Mouse (Mus musculus): ENCODE measurements around the gene 4930442H23Rik. TPM values are rescaled to one million over a fixed set of nuclear protein-coding genes. Genes with fewer than 3 reads are reported as not detected.
"Not testable (repeated sequence)": the region's sequence is repeated elsewhere in the genome, so short reads cannot be mapped to it uniquely, and the experiment has no call there.

4930442H23Rik gene
- total RNA-seq, 2 experiments from 2014 or later = not detected

GRCm38 (mm10) chr10:81198990-81199389, 15.3 kb upstream of the 4930442H23Rik start:
- intact Hi-C loops (cut with DNase I) = loop anchor here (1.0 to 2.0 kb wide), 2 partner anchors 19 to 42 kb away; no protein-coding TSS in a partner anchor
- peak in 1 of 2 experiments; percentile 18 for DNase-seq

- peak in 1 of 2 experiments; percentile 77 for DNase-seq
These were observed 14.6 kb upstream of the 4930442H23Rik start for GRCm38 (mm10) chr10:81198230-81198629.

GRCm38 (mm10) chr10:81197305-81197704, 13.7 kb upstream of the 4930442H23Rik start:
- intact Hi-C loops (cut with DNase I) = no loop called here
- peak in 1 of 2 experiments; percentile 34 for DNase-seq

More at GRCm38 (mm10) chr10:81198230-81198629, 14.6 kb upstream of the 4930442H23Rik start:
- intact Hi-C loops (cut with DNase I) = loop anchor here (1.0 to 2.0 kb wide), 2 partner anchors 20 to 43 kb away; no protein-coding TSS in a partner anchor

- peak in 1 of 2 experiments; percentile 45 for DNase-seq
- intact Hi-C loops (cut with DNase I) = no loop called here
These were observed 12.9 kb upstream of the 4930442H23Rik start for GRCm38 (mm10) chr10:81196470-81197065.

GRCm38 (mm10) chr10:81195300-81195699, 11.7 kb upstream of the 4930442H23Rik start:
- DNase-seq = peak in 1 of 2 experiments; percentile 42
- intact Hi-C loops (cut with DNase I) = no loop called here

GRCm38 (mm10) chr10:81193991-81194774, 10.5 kb upstream of the 4930442H23Rik start:
- peak; percentile 64 to 77 for DNase-seq
- intact Hi-C loops (cut with DNase I) = no loop called here

- DNase-seq = peak in 1 of 2 experiments; percentile 47
- intact Hi-C loops (cut with DNase I) = no loop called here
These were observed 9.4 kb upstream of the 4930442H23Rik start for GRCm38 (mm10) chr10:81192968-81193501.

GRCm38 (mm10) chr10:81192270-81192967, 8.8 kb upstream of the 4930442H23Rik start:
- intact Hi-C loops (cut with DNase I) = no loop called here
- peak; percentile 89 to 92 for DNase-seq

GRCm38 (mm10) chr10:81191342-81191982, 7.8 kb upstream of the 4930442H23Rik start:
- intact Hi-C loops (cut with DNase I) = no loop called here
- DNase-seq = no peak

- intact Hi-C loops (cut with DNase I) = no loop called here
- no peak for DNase-seq
These were observed 7.3 kb upstream of the 4930442H23Rik start for GRCm38 (mm10) chr10:81190912-81191321.

- DNase-seq = peak in 1 of 2 experiments; percentile 56
- intact Hi-C loops (cut with DNase I) = no loop called here
These were observed 6.7 kb upstream of the 4930442H23Rik start for GRCm38 (mm10) chr10:81190236-81190911.

GRCm38 (mm10) chr10:81189821-81190220, 6.2 kb upstream of the 4930442H23Rik start:
- intact Hi-C loops (cut with DNase I) = no loop called here
- no peak for DNase-seq

GRCm38 (mm10) chr10:81187161-81187560, 3.5 kb upstream of the 4930442H23Rik start:
- intact Hi-C loops (cut with DNase I) = no loop called here

GRCm38 (mm10) chr10:81184765-81185164, 1.1 kb upstream of the 4930442H23Rik start:
- intact Hi-C loops (cut with DNase I) = no loop called here

More at GRCm38 (mm10) chr10:81187161-81187560, 3.5 kb upstream of the 4930442H23Rik start:
- DNase-seq = no peak

GRCm38 (mm10) chr10:81182336-81183333, 1.0 kb downstream of the 4930442H23Rik start, which contains the start of gene Dapk3:
Gene Dapk3 (plus strand): TSS chr10:81183005.
- intact Hi-C loops (cut with DNase I) = no loop called here

More at GRCm38 (mm10) chr10:81184765-81185164, 1.1 kb upstream of the 4930442H23Rik start:
- DNase-seq = peak in 1 of 2 experiments; percentile 10

GRCm38 (mm10) chr10:81181860-81182259, 1.8 kb downstream of the 4930442H23Rik start:
- DNase-seq = peak in 1 of 2 experiments; percentile 4
- intact Hi-C loops (cut with DNase I) = not testable (repeated sequence)

More at GRCm38 (mm10) chr10:81182336-81183333, 1.0 kb downstream of the 4930442H23Rik start, which contains the start of gene Dapk3:
- DNase-seq = peak; percentile 94

GRCm38 (mm10) chr10:81180946-81181345, 2.7 kb downstream of the 4930442H23Rik start:
- intact Hi-C loops (cut with DNase I) = no loop called here

More at GRCm38 (mm10) chr10:81180946-81181345, 2.7 kb downstream of the 4930442H23Rik start:
- no peak for DNase-seq

All from heart, postnatal 14 days (tissue).